Mouse (Mus musculus): ENCODE results near the gene Agbl4.

The Agbl4 gene

GRCm38 (mm10) chr4:111444616-111445160, 1047.2 kb downstream of the Agbl4 start:
- DNase-seq (ENCODE audit: low spot score in 2 of 2), result no peak

DNA sequence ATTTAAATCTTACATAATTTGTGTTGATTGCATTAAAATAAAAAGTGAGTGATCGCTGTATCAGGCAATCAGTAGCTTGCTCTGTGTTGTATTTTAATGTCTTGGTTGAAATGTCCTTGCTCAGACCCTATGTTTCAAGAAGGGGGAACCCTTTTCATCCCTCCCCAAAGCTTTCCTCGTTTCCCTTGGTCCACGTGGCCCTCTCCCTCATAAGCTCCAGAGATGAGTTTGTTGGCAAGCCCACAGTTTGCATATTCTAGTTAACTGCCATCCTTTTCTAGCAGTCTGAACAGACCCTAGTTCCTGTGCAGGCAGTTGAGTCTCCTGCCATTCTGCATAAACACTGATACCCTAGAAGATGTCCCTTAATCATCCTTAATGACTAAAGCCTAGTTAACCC, 1050.5 kb downstream of the Agbl4 start:
- DNase-seq (ENCODE audit: low spot score in 2 of 2), result no peak

GRCm38 (mm10) chr4:111448586-111448985, 1051.1 kb downstream of the Agbl4 start:
- no peak for DNase-seq (ENCODE audit: low spot score in 2 of 2)

DNA sequence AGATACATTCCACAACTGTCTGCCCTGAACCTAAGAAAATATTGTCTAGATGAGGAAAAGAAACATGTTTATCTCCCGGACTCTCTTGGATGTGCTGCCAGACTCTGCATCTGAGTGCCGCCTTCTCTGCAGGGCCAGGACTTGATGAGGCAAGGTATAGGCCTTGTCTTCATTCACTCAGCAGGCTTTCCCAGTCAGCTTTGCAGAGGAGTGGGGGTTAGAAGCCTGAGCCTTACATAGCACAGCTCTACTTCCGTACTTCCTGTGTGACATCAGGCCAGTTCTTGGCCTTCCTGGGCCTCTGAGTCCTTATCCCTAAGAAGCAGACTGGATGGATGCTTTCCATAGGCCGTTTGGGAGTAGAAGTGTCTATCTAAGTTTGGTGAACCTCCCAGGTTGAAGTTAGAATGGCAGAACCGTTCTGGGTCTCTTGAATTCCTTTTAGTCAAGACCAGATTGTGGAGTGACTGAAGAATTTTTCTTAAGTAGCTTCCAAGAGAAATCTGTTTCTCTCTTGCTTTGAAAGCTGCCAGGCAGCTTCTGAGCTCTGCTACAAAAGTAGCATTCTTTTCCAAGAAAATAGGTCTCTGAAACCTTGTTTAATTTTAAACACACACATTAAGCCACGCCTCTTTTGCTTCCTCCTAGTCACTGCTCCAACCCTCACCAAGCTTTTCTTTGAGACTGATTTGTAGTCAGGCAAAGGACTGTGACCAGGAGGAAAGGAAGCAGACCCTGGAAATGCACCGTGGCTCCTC, 1052.2 kb downstream of the Agbl4 start:
- no peak for DNase-seq (ENCODE audit: low spot score in 2 of 2)

- no peak for DNase-seq (ENCODE audit: low spot score in 2 of 2)
Measured at GRCm38 (mm10) chr4:111451283-111451918, 1053.9 kb downstream of the Agbl4 start.

DNA sequence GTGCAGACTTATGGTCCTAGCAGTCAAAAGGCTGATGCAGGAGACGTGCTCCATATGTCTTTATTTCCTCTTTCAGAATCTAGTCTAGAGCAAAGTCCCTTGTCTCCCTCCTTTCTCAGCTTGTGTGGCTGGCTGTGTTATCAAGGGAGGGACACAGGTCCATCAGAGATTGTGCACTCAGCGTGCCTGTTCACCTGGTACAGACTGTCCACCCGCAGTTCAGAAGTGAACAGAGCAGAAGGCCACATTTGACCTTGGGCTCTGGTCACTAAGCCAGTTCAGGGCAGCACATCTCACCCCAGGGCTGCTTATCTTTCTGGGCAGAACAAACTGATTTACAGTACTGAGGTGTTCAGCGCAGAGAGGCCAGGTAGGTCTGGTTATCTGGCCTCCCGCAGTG, 1054.7 kb downstream of the Agbl4 start:
- no peak for DNase-seq (ENCODE audit: low spot score in 2 of 2)

GRCm38 (mm10) chr4:111453275-111453674, 1055.8 kb downstream of the Agbl4 start:
- DNase-seq (ENCODE audit: low spot score in 2 of 2), result no peak

DNA sequence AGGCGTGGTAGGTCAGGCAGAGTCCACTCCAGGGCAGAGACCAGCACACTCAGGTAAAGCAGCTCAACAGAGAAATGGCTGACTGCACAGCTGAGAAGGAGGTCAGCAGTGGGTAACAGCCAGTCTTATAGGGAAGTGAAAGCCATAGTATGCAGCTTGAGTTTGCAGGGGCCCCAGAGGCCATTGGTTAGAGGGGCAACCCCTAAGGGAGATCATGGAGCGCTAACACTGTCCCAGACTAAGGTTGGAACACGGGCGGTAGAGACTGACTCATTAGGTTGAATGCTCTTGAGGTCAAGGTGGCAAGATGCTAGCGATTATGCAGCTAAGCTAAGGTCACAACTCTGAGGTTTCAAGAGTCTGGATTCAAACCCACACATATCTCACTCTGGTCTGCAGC, 1058.2 kb downstream of the Agbl4 start:
- no peak for DNase-seq (ENCODE audit: low spot score in 2 of 2)

DNA sequence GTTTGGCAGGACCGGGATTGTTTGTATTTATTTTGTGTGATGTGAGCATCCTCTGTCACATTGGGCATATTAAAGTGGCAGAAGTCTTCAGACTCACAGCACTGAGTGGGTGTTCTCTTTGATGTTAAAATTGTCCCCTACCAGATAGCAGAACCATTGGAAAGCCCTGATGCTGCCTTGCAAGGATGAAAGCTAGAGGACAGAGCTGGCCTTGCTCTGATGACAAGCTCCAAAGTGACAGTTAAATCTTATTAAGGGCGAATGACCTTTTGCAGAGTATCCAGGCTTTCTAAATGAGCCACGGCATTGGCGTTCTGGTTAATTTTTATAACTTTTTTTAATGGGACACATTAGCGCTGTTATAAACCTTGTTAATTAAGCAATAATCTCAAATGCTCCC, 1060.1 kb downstream of the Agbl4 start:
- no peak for DNase-seq (ENCODE audit: low spot score in 2 of 2)

DNA sequence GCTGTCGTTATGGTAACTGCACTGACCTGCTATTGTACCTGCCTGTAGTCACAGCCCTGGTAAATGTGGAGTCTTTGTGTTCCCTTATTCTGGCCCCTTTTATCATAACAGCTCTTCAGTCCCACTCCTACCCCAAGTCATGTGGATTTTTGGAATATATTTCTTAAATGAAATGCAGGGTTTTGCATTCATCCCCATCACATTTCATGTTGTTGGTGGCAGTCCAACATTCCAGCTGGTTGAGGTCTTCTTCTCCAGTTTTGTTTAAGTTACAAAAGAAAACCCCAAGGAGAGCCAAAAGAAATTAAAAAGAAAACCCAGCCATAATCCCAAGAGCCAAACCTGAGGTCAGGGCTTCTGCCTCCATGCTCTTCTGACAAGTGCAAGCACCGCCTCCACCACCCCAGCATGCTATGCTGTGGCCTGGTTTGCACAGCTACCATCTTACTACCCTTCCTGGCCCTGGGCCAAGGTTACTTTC, 1069.9 kb downstream of the Agbl4 start:
- no peak for DNase-seq (ENCODE audit: low spot score in 2 of 2)

GRCm38 (mm10) chr4:111467796-111468195, 1070.3 kb downstream of the Agbl4 start:
- no peak for DNase-seq (ENCODE audit: low spot score in 2 of 2)

DNA sequence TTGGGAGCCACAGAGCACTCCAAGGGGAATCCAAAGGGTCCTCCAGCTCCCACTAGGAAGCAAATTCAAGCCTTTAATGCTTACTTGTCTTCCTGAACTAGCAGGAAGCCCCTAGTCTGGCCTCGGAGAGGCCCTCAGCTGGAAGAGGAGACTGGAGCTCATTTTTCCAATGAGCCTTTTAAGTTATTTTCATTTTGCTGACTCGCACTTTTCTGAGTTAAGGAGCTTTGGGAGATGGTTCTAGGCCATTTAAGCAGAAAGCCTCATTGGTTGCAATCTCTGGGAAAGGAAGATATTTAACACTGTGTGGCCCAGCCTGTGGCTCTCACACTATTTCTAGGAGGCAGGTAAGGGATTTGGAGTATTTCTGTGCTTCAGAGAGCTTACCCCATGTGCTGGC, 1072.4 kb downstream of the Agbl4 start:
- no peak for DNase-seq (ENCODE audit: low spot score in 2 of 2)

- no peak for DNase-seq (ENCODE audit: low spot score in 2 of 2)
Measured at GRCm38 (mm10) chr4:111471726-111472125, 1074.3 kb downstream of the Agbl4 start.

- DNase-seq (ENCODE audit: low spot score in 2 of 2), result no peak
Measured at GRCm38 (mm10) chr4:111472511-111472910, 1075.0 kb downstream of the Agbl4 start.

DNA sequence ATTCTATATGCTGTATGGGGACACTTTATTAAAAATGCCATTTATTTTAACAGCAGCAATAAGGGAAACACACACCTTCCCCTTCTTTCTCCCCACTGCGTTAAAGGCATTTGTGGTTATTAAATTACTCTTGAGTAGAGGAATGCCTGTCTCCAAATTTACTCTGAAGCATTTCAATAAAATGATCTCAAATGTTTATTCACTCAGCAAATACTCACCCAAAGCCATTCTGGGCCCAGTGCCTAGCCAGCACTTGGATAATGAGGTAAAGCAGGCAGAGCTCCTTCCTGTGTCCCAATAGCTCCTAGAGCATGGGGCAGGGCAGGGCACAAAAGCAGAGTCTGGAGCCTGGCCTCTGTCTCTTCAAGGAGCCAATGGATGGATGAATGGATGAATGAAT, 1075.6 kb downstream of the Agbl4 start:
- DNase-seq (ENCODE audit: low spot score in 2 of 2), result no peak

- DNase-seq (ENCODE audit: low spot score in 2 of 2), result no peak
Measured at GRCm38 (mm10) chr4:111475374-111475971, 1078.0 kb downstream of the Agbl4 start.

DNA sequence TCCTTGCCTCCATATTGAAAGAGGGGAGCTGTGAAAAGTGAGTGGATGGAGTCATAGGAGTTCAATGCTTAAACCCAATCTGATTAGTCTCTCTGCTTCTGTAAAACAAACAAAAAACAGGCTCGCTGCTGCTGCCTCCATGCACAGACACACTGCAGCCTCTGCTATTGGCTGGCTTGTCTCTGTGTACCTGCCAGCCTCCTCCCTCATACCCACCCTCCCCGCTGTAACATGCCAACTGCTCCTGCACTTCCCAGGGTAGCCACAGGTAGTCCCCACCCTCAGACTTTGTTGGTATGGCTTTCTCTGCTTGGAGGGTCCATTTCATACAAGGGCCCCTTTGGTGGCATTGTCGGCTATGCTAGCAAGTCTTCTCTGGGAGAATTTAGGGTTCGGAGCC, 1080.0 kb downstream of the Agbl4 start:
- no peak for DNase-seq (ENCODE audit: low spot score in 2 of 2)

DNA sequence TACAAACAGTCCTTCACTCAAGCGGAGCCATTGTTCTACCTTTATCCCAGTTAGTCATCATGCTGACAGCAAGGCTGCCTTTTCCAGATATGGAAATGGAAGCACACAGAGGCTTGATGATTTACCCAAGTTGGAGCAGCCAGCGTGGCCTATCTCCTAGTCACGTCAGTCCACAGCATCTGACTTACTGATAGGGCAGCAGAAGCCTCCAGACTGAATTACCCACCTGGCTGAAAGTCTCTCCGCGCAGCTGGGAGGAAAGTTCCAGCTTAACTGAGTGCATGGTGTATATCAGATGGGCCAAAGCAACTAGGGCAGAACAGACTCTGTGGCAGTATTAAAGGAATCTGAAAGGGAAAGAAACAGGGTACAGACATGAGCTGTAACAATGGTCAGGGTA, 1086.0 kb downstream of the Agbl4 start:
- no peak for DNase-seq (ENCODE audit: low spot score in 2 of 2)

DNA sequence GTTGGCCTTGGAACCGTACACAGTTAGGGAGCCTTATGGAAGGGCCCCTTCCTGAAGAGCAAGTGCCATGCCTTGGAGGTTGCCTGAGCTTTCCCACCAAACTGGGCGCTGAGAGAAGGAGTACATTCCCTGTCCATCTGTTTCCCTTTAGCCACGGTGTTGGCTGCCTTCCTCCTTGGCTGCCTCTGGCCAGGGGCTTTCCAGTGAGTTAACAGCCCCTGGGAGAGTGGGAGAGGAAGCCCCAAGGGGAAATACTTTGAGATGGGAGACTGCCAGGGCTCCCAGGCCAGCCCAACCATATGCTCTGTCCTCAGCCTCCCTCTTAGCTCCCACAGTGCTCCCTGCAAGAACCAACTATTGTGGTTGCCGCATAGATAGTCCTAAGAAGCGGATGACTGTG, 1087.7 kb downstream of the Agbl4 start:
- DNase-seq (ENCODE audit: low spot score in 2 of 2), result no peak

GRCm38 (mm10) chr4:111486187-111486586, 1088.7 kb downstream of the Agbl4 start:
- no peak for DNase-seq (ENCODE audit: low spot score in 2 of 2)

DNA sequence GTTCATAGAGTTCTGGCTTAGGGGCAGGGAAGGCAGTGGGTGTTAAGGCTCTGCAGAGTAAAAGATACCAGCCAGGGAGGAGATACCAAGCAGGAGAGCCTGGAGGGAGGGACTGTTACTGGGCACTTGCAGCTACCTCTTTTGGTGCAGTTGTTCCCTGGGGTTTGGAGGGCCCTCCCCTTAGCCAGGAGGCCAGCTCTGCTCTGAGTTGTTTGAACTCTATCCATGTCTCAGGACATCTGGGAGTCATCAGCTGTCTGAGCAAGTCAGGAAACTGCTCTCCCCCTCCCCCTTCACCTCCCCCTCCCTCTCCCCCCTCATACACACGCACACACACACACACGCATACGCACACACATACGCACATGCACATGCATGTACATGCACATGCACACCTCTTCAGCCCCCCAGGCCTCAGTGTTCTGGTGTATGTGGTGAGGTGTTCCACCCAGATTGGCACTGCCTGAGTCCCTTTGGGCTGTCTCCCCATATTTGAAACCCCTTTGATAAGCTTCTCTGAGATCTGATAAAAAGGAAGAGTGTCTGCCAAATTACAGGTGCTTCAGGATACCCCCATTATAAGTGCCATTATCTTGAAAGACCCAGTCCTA, 1089.9 kb downstream of the Agbl4 start:
- no peak for DNase-seq (ENCODE audit: low spot score in 2 of 2)

DNA sequence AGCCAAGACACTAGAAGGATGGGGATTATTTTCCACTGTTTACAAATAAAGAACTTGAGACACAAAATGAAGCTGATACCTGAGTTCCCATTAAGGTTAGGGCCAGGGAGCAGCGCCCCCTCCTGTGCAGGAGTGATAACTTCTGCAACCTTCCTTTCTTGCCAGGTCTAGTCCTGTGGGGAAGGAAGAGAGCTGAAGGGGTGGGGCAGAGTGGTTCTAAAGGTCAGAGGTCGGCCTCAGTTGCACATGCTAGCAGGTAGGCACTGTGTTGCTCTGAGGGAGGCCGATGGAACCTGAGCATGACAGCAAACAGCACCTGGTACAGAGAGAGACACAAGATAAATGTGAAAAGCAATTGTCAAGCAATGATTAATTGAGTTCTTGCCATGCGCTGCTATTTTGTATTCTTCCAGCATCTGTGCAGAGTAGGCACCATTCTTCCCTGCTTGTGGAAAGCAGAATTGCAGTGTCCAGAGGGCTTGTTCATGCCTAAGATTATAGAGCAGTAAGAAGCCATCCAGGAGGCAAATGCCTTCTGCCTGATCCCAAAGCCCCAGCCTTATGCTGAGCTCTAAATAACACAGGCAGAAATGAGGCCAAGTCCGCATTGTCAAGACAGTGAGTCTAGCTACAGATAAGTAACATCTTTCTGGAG, 1096.4 kb downstream of the Agbl4 start:
- DNase-seq (ENCODE audit: low spot score in 2 of 2), result peak in 1 of 2 experiments; percentile 27

Measured in spleen, postnatal 14 days (tissue).